Mouse (Mus musculus) monocyte, adult 5-6 weeks (primary cell): ENCODE results near the gene Gm4969. TPM values are rescaled to one million over a fixed set of nuclear protein-coding genes. Genes with fewer than 3 reads are reported as not detected.
"Not testable (repeated sequence)": the region's sequence is repeated elsewhere in the genome, so short reads cannot be mapped to it uniquely, and the experiment has no call there.

Experiments
- ATAC-seq: fragments of 153-309, 156-312 bp; replicated peaks from 2 replicates; pipeline ENCODE4 v1.8.0; 2017; ENCODE audit warnings: mild to moderate bottlenecking; ENCODE audit not compliant: low TSS enrichment, insufficient number of reproducible peaks, severe bottlenecking, poor library complexity, low FRiP score
- total RNA-seq: library from RNA; stranded (forward); fragments of 200-1000, 200-491, 200-594 nt; gene quantifications from 3 replicates; pipeline ENCODE4 v1.2.3, GENCODE M21; 2017

The Gm4969 gene
- total RNA-seq, 1 experiment from 2014 or later = not detected

GRCm38 (mm10) chr7:19078732-19079131 lies 39.4 kb downstream of the Gm4969 start:
- no peak for ATAC-seq

- ATAC-seq = peak; percentile 89
These were observed 40.4 kb downstream of the Gm4969 start for GRCm38 (mm10) chr7:19077761-19078160.

GRCm38 (mm10) chr7:19076586-19076991 lies 41.6 kb downstream of the Gm4969 start:
- no peak for ATAC-seq

GRCm38 (mm10) chr7:19075723-19076585 lies 42.2 kb downstream of the Gm4969 start, which contains the start of gene Dmwd:
Gene Dmwd (plus strand): TSS chr7:19076227.
- ATAC-seq = no peak

- no peak for ATAC-seq
These were observed 42.9 kb downstream of the Gm4969 start for GRCm38 (mm10) chr7:19075231-19075630.

- ATAC-seq = no peak
These were observed 43.7 kb downstream of the Gm4969 start for GRCm38 (mm10) chr7:19074494-19074893.

GRCm38 (mm10) chr7:19073504-19073903 lies 44.7 kb downstream of the Gm4969 start:
- no peak for ATAC-seq

GRCm38 (mm10) chr7:19071024-19071423 lies 47.1 kb downstream of the Gm4969 start:
- ATAC-seq = not testable (repeated sequence)

- ATAC-seq = no peak
These were observed 48.7 kb downstream of the Gm4969 start for GRCm38 (mm10) chr7:19069500-19069899.

GRCm38 (mm10) chr7:19068707-19069106 lies 49.5 kb downstream of the Gm4969 start:
- no peak for ATAC-seq

- no peak for ATAC-seq
These were observed 50.2 kb downstream of the Gm4969 start for GRCm38 (mm10) chr7:19067935-19068334.

- peak; percentile 25; the same call in 1 of the 2 replicates for ATAC-seq
These were observed 51.1 kb downstream of the Gm4969 start for GRCm38 (mm10) chr7:19067063-19067462.

GRCm38 (mm10) chr7:19065896-19066295 lies 52.3 kb downstream of the Gm4969 start:
- no peak for ATAC-seq

GRCm38 (mm10) chr7:19057405-19057804 lies 60.8 kb downstream of the Gm4969 start:
- ATAC-seq = no peak

- ATAC-seq = no peak
These were observed 63.1 kb downstream of the Gm4969 start for GRCm38 (mm10) chr7:19055108-19055507.

GRCm38 (mm10) chr7:19054777-19055076 lies 63.4 kb downstream of the Gm4969 start:
- ATAC-seq = no peak

GRCm38 (mm10) chr7:19054047-19054776 lies 64.0 kb downstream of the Gm4969 start, which contains the start of gene Rsph6a:
Gene Rsph6a (plus strand): TSS chr7:19054690.
- ATAC-seq = no peak

- ATAC-seq = no peak
These were observed 65.0 kb downstream of the Gm4969 start for GRCm38 (mm10) chr7:19053136-19053532.

GRCm38 (mm10) chr7:19052345-19053135 lies 65.6 kb downstream of the Gm4969 start:
- ATAC-seq = no peak
